Mouse (Mus musculus): ENCODE data around the gene Chmp3. TPM values are rescaled to one million over a fixed set of nuclear protein-coding genes. Genes with fewer than 3 reads are reported as not detected.

The Chmp3 gene
- 49.7 and 50.5 TPM in 2 replicates for polyA plus RNA-seq (2016; fragmentation: Nextera tagmentation; extraction: Ambion mirVana)

DNA sequence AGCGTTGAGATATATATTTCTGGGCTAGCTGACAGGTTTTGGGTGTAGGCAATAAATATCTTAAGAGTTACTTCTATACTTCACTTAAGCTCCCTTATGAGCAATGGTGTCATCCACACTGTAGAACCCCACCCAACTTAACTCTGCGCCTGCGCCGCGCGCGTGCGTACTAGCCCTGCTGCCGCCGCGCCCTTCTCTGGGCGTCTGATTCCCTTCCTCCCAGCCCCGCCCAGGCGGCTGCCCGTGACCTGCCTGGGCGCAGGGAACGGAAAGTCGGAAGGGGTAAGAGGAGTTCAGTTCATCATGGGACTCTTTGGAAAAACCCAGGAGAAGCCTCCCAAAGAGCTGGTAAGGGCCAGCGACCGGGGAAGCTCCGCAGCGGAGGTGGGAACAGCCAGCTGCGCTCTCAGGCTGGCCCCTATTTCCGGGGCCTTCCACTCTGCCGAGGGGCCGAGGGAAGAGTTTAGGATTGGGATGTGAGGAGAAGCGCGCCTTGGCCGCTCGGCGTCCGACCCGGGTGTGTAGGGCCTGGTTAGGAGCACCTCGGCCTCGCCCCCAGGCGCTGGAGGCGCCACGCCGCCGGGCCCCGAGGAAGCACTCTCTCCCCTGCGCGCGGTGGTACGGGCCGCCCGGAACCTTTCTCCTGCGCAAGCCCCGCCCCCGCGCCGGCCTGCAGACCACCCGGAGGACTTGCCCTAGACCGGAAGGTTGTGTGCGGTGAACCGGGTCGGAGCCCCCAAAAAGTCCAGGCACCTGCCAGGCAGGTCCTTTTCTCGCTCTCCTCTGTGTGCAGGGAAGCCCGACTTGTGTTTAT lies at the start of gene Chmp3:
Gene Chmp3, plus strand, starts transcription at position 112 of the 814 bp plus-strand sequence.
- H3K27ac ChIP-seq (replicated peaks) = peak within 1 kb of the TSS; percentile 100
- DNase-seq (ENCODE audit: low spot score) = peak; percentile 93
- peak within 1 kb of the TSS; percentile 89 for H3K4me3 ChIP-seq
- H3K4me1 ChIP-seq = peaks cover 10% of the 10 kb centered on the region
- WGBS = under 1% methylated on average over 59 of the region's 59 CpGs
- H3K27me3 ChIP-seq (ENCODE audit: low read depth, poor library complexity, severe bottlenecking) = no peaks in the 10 kb centered on the region
- peaks cover 4% of the 10 kb centered on the region; the same call in 1 of the 2 replicates for H3K36me3 ChIP-seq
- H3K9me3 ChIP-seq (replicated peaks) = no peaks in the 10 kb centered on the region

DNA sequence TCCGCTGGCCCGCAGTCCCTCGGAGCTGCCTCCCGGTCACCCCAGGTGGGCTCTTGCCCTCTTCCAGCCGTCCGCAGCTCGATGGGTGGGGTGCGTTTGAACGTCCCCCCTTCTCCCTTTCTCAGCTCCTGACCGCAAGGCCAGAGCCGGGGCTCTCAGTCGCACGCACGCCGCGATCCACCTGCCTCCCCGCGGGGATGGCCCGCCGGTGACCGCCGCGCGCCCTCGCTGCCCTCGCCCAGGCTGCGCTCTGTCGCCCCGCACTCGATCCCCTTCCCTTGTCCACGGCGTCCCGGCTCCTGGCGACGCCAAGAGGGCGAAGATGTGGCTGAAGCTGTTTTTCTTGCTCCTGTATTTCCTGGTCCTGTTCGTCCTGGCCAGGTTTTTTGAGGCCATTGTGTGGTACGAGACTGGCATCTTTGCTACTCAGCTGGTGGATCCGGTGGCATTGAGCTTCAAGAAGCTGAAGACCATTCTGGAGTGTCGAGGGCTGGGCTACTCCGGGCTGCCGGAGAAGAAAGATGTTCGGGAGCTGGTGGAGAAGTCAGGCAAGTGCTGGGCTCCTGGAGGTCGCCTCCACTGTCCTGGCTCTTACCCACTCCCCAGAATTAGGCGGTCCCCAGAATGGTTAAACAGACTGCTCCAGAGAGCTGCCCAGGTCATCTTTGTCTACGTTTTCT lies 49.1 kb upstream of the Chmp3 start:
- H3K4me1 ChIP-seq = peaks cover 20% of the 10 kb centered on the region
- peak overlapping the region; percentile 93 for H3K4me3 ChIP-seq
- peak overlapping the region; percentile 98 for H3K27ac ChIP-seq (replicated peaks)
- H3K36me3 ChIP-seq = peaks cover 11% of the 10 kb centered on the region
- WGBS = under 1% methylated on average over 45 of the region's 46 CpGs
- no peaks in the 10 kb centered on the region for H3K9me3 ChIP-seq (replicated peaks)
- peak; percentile 76 for DNase-seq (ENCODE audit: low spot score)
- H3K27me3 ChIP-seq (ENCODE audit: low read depth, poor library complexity, severe bottlenecking) = no peaks in the 10 kb centered on the region

GRCm38 (mm10) chr6:71500575-71500974 lies 43.0 kb upstream of the Chmp3 start:
- no peak overlapping the region for H3K4me3 ChIP-seq
- H3K4me1 ChIP-seq = peaks cover 8% of the 10 kb centered on the region
- peaks cover 38% of the 10 kb centered on the region for H3K36me3 ChIP-seq
- no peaks in the 10 kb centered on the region for H3K27me3 ChIP-seq (ENCODE audit: low read depth, poor library complexity, severe bottlenecking)
- 89% methylated on average over 3 of the region's 3 CpGs for WGBS
- DNase-seq (ENCODE audit: low spot score) = no peak
- H3K27ac ChIP-seq (replicated peaks) = no peak overlapping the region
- H3K9me3 ChIP-seq (replicated peaks) = no peaks in the 10 kb centered on the region

- 75% methylated on average over 4 of the region's 4 CpGs for WGBS
- H3K4me1 ChIP-seq = no peaks in the 10 kb centered on the region
- H3K4me3 ChIP-seq = no peak overlapping the region
- H3K27ac ChIP-seq (replicated peaks) = no peak overlapping the region
- peaks cover 44% of the 10 kb centered on the region for H3K36me3 ChIP-seq
- no peaks in the 10 kb centered on the region for H3K9me3 ChIP-seq (replicated peaks)
- no peaks in the 10 kb centered on the region for H3K27me3 ChIP-seq (ENCODE audit: low read depth, poor library complexity, severe bottlenecking)
- DNase-seq (ENCODE audit: low spot score) = no peak
These were observed 40.6 kb upstream of the Chmp3 start for GRCm38 (mm10) chr6:71503001-71503400.

DNA sequence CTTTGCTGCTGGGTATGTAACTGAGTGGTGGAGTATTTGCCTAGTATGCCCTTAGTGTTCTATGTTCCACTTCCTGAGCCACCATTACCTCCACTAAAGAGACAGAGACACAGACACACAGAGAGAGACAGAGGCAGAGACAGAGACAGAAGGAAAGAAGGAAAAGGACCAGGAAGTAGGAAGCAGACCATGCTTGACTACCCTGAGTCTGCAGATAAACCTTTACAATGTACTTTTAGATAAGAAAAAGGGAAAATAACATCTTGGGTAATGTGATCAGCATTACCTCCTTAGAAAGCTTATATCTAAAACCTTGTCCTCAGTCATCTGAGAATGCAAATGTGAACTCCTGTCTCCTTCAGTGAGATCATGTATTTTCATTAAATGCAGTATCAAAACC lies 39.9 kb upstream of the Chmp3 start:
- H3K4me3 ChIP-seq = no peak overlapping the region
- no peaks in the 10 kb centered on the region for H3K9me3 ChIP-seq (replicated peaks)
- no peaks in the 10 kb centered on the region for H3K27me3 ChIP-seq (ENCODE audit: low read depth, poor library complexity, severe bottlenecking)
- H3K36me3 ChIP-seq = peaks cover 49% of the 10 kb centered on the region
- H3K27ac ChIP-seq (replicated peaks) = no peak overlapping the region
- H3K4me1 ChIP-seq = no peaks in the 10 kb centered on the region
- no peak for DNase-seq (ENCODE audit: low spot score)

- Histone ChIP-seq H3K4me1 (no peaks in the 10 kb centered on the region), H3K36me3 (peaks cover 54% of the 10 kb centered on the region), H3K27me3 (ENCODE audit: low read depth, poor library complexity, severe bottlenecking) (no peaks in the 10 kb centered on the region), H3K4me3 (no peak overlapping the region), H3K9me3 (replicated peaks) (no peaks in the 10 kb centered on the region), H3K27ac (replicated peaks) (no peak overlapping the region)
- DNase-seq (ENCODE audit: low spot score) = no peak
- WGBS = 90% methylated on average over 4 of the region's 4 CpGs
These were observed 39.5 kb upstream of the Chmp3 start for GRCm38 (mm10) chr6:71504091-71504490.

GRCm38 (mm10) chr6:71505671-71506070 lies 37.9 kb upstream of the Chmp3 start:
- Histone ChIP-seq H3K27me3 (ENCODE audit: low read depth, poor library complexity, severe bottlenecking) (no peaks in the 10 kb centered on the region), H3K4me3 (no peak overlapping the region), H3K27ac (replicated peaks) (no peak overlapping the region), H3K4me1 (no peaks in the 10 kb centered on the region), H3K9me3 (replicated peaks) (no peaks in the 10 kb centered on the region), H3K36me3 (peaks cover 59% of the 10 kb centered on the region)
- WGBS = 95% methylated on average over 2 of the region's 2 CpGs
- no peak for DNase-seq (ENCODE audit: low spot score)

GRCm38 (mm10) chr6:71519476-71519875 lies 24.1 kb upstream of the Chmp3 start:
- no peaks in the 10 kb centered on the region for H3K36me3 ChIP-seq
- H3K4me3 ChIP-seq = no peak overlapping the region
- DNase-seq (ENCODE audit: low spot score) = no peak

GRCm38 (mm10) chr6:71525556-71525955 lies 18.0 kb upstream of the Chmp3 start:
- WGBS = 78% methylated on average over 3 of the region's 3 CpGs

More at GRCm38 (mm10) chr6:71519476-71519875, 24.1 kb upstream of the Chmp3 start:
- Histone ChIP-seq H3K9me3 (replicated peaks) (no peaks in the 10 kb centered on the region), H3K27ac (replicated peaks) (no peak overlapping the region), H3K27me3 (ENCODE audit: low read depth, poor library complexity, severe bottlenecking) (no peaks in the 10 kb centered on the region), H3K4me1 (no peaks in the 10 kb centered on the region)
- 87% methylated on average over 4 of the region's 4 CpGs for WGBS

GRCm38 (mm10) chr6:71527056-71527455 lies 16.5 kb upstream of the Chmp3 start:
- H3K36me3 ChIP-seq = no peaks in the 10 kb centered on the region
- DNase-seq (ENCODE audit: low spot score) = no peak
- no peaks in the 10 kb centered on the region for H3K27me3 ChIP-seq (ENCODE audit: low read depth, poor library complexity, severe bottlenecking)
- no peak overlapping the region for H3K27ac ChIP-seq (replicated peaks)
- no peak overlapping the region for H3K4me3 ChIP-seq
- H3K9me3 ChIP-seq (replicated peaks) = no peaks in the 10 kb centered on the region
- no peaks in the 10 kb centered on the region for H3K4me1 ChIP-seq
- WGBS = 88% methylated on average over 10 of the region's 10 CpGs

More at GRCm38 (mm10) chr6:71525556-71525955, 18.0 kb upstream of the Chmp3 start:
- Histone ChIP-seq H3K9me3 (replicated peaks) (no peaks in the 10 kb centered on the region), H3K4me3 (no peak overlapping the region), H3K4me1 (no peaks in the 10 kb centered on the region), H3K36me3 (no peaks in the 10 kb centered on the region), H3K27ac (replicated peaks) (no peak overlapping the region), H3K27me3 (ENCODE audit: low read depth, poor library complexity, severe bottlenecking) (no peaks in the 10 kb centered on the region)
- no peak for DNase-seq (ENCODE audit: low spot score)

DNA sequence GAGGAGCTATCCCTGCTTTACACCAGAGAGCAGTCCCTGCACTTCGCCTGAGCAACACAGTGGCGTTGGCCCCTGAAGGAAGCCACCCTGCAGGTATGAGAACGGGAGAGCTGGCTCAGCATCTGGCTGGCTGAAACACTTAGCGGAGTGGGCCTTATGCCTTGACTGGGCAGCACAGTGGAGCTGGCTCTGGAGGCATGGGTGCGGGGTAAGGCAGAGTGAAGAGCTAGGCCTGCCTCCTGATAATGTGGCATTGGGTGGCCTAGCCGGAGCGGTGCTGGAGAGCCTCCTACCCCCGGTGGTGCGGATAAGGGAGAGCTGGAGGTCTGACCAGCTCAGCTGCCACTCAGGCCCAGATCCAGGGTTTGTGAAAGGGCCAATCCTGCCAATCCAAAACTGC lies 15.8 kb upstream of the Chmp3 start:
- no peaks in the 10 kb centered on the region for H3K36me3 ChIP-seq
- no peaks in the 10 kb centered on the region for H3K27me3 ChIP-seq (ENCODE audit: low read depth, poor library complexity, severe bottlenecking)
- DNase-seq (ENCODE audit: low spot score) = no peak
- no peaks in the 10 kb centered on the region for H3K9me3 ChIP-seq (replicated peaks)
- no peaks in the 10 kb centered on the region for H3K4me1 ChIP-seq
- WGBS = 87% methylated on average over 9 of the region's 9 CpGs
- H3K27ac ChIP-seq (replicated peaks) = no peak overlapping the region
- H3K4me3 ChIP-seq = no peak overlapping the region

- 91% methylated on average over 8 of the region's 8 CpGs for WGBS
These were observed 13.4 kb upstream of the Chmp3 start for GRCm38 (mm10) chr6:71530176-71530575.

GRCm38 (mm10) chr6:71537286-71537685 lies 6.3 kb upstream of the Chmp3 start:
- no peaks in the 10 kb centered on the region for H3K4me1 ChIP-seq
- H3K27me3 ChIP-seq (ENCODE audit: low read depth, poor library complexity, severe bottlenecking) = no peaks in the 10 kb centered on the region
- no peak overlapping the region for H3K4me3 ChIP-seq
- H3K9me3 ChIP-seq (replicated peaks) = no peaks in the 10 kb centered on the region
- H3K27ac ChIP-seq (replicated peaks) = no peak overlapping the region
- H3K36me3 ChIP-seq = no peaks in the 10 kb centered on the region
- no peak for DNase-seq (ENCODE audit: low spot score)

More at GRCm38 (mm10) chr6:71530176-71530575, 13.4 kb upstream of the Chmp3 start:
- no peaks in the 10 kb centered on the region for H3K36me3 ChIP-seq
- no peaks in the 10 kb centered on the region for H3K4me1 ChIP-seq
- DNase-seq (ENCODE audit: low spot score) = no peak
- no peak overlapping the region for H3K27ac ChIP-seq (replicated peaks)
- no peaks in the 10 kb centered on the region for H3K27me3 ChIP-seq (ENCODE audit: low read depth, poor library complexity, severe bottlenecking)
- no peaks in the 10 kb centered on the region for H3K9me3 ChIP-seq (replicated peaks)
- no peak overlapping the region for H3K4me3 ChIP-seq

Data from midbrain, embryonic 10.5 days (tissue).